Mouse (Mus musculus) liver, embryonic 14.5 days (tissue): ENCODE data around the gene Cdc20b. TPM values are rescaled to one million over a fixed set of nuclear protein-coding genes. Genes with fewer than 3 reads are reported as not detected.

ENCODE experiments used
- ATAC-seq: fragments of 200-750 bp; cut with Nextera tagmentation; 2 replicates; pipeline ENCODE4 v1.8.0; 2017; ENCODE audit warnings: moderate number of reproducible peaks, mild to moderate bottlenecking, moderate library complexity; ENCODE audit not compliant: insufficient read depth
- DNase-seq, 3 experiments: peaks; one replicate each; pipeline ENCODE4 v3.0.0-alpha.2; 2012 to 2013; ENCODE audit warnings: low read depth in 3 of 3, low spot score in 3 of 3
- H3K27ac ChIP-seq: fragments of 300-500 bp; sonication (generic); 2 replicates; pipeline ENCODE4 v1.5.1; 2014; ENCODE audit warnings: moderate library complexity, mild to moderate bottlenecking, control low read depth, inconsistent platforms
- H3K27me3 ChIP-seq: fragments of 300-500 bp; sonication (generic); 2 replicates; pipeline ENCODE4 v1.6.1; 2014; ENCODE audit warnings: mild to moderate bottlenecking, low read length, moderate library complexity; ENCODE audit not compliant: control insufficient read depth, insufficient read depth
- H3K36me3 ChIP-seq: fragments of 300-500 bp; sonication (generic); replicated peaks from 2 replicates; pipeline ENCODE4 v1.6.1; 2014; ENCODE audit warnings: low read depth; ENCODE audit not compliant: control insufficient read depth, insufficient read depth
- H3K4me1 ChIP-seq, 2 experiments: fragments of 200-500 bp in 1 of 2; fragments of 300-500 bp in 1 of 2; sonication (generic) in 1 of 2; replicated peaks; 2 replicates each; pipeline ENCODE4 v1.6.1; 2012 to 2014; ENCODE audit warnings: antibody characterized with exemption in 1 of 2, inconsistent platforms in 1 of 2, low read length in 1 of 2; ENCODE audit not compliant: control insufficient read depth in 2 of 2, insufficient read depth in 2 of 2
- H3K4me2 ChIP-seq: fragments of 300-500 bp; sonication (generic); 2 replicates; pipeline ENCODE4 v1.6.1; 2014; ENCODE audit warnings: low read depth, mild to moderate bottlenecking, control low read depth, moderate library complexity
- H3K4me3 ChIP-seq, 2 experiments: fragments of 200-500 bp in 1 of 2; fragments of 300-500 bp in 1 of 2; sonication (generic) in 1 of 2; 2 replicates each; pipeline ENCODE4 v1.5.1; 2012 to 2014; ENCODE audit warnings: low read depth in 2 of 2, low read length in 2 of 2, mild to moderate bottlenecking in 2 of 2, control low read depth in 1 of 2, inconsistent platforms in 1 of 2, moderate library complexity in 1 of 2; ENCODE audit not compliant: insufficient read depth in 1 of 2
- H3K9ac ChIP-seq: fragments of 300-500 bp; sonication (generic); replicated peaks from 2 replicates; pipeline ENCODE4 v1.6.1; 2014; ENCODE audit warnings: mild to moderate bottlenecking, control low read depth, moderate library complexity
- H3K9me3 ChIP-seq: fragments of 300-500 bp; sonication (generic); 2 replicates; pipeline ENCODE4 v1.6.1; 2016; ENCODE audit warnings: low read length, mixed read lengths; ENCODE audit not compliant: control insufficient read depth
- CTCF ChIP-seq: IDR thresholded peaks from 2 replicates; pipeline ENCODE4 v1.5.1; 2016; ENCODE audit warnings: antibody characterized with exemption, low read depth, control low read depth
- EP300 ChIP-seq: IDR thresholded peaks from 2 replicates; pipeline ENCODE4 v1.6.1; 2016; ENCODE audit warnings: antibody characterized with exemption, low read depth
- WGBS: fragments of 180-500 bp; shearing (Covaris S2); extraction: QIAGEN DNeasy Blood & Tissue Kit; methylation state at CpG from one replicate; pipeline ENCODE4 v1.1.7; 2014; ENCODE audit not compliant: insufficient replicate concordance; 5-methylcytosine and 5-hydroxymethylcytosine counted together
- polyA plus RNA-seq, 2 experiments: library from polyadenylated mRNA; depleted of rRNA in 1 of 2; stranded (reverse) in 1 of 2; unstranded in 1 of 2; fragments of >200 nt; fragmentation: Nextera tagmentation in 1 of 2; extraction: Ambion mirVana in 1 of 2; gene quantifications; 2 replicates each; pipeline versions ENCODE4 v1.2.1 to v1.2.3; 2012 to 2014

Cdc20b gene
- polyA plus RNA-seq, 2 experiments: 0.02 TPM; not detected in 1

DNA sequence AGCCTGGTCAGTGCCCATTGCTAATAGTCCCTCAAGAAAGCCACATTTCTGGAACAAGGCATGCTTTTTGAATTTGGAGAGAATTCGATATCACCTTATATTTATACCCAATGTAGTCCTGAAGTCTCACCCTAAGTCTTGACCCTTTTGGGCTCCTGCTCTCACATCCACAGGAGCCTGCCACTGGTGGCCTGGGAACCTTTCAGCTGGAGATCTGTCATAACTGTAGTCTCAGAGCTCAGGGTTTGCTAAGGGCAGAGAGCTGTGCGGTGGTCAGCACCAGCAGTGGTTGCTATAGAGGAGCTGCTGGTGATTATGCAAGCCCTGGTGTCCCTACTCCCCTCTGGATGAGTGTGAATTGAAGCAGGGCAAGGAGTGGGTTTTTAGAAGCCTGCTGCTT is 63.5 kb downstream of the Cdc20b start:
- Histone ChIP-seq H3K4me3 (no peak overlapping the region), H3K9ac (no peak overlapping the region), H3K27ac (no peak overlapping the region), H3K9me3 (no peaks in the 10 kb centered on the region), H3K27me3 (no peaks in the 10 kb centered on the region), H3K4me1 (no peaks in the 10 kb centered on the region), H3K4me2 (no peak overlapping the region), H3K36me3 (no peaks in the 10 kb centered on the region)
- ATAC-seq: no peak
- TF ChIP-seq EP300 (no peak), CTCF (no peak)
- 60% methylated on average over 2 of the region's 2 CpGs for WGBS
- no peak for DNase-seq

DNA sequence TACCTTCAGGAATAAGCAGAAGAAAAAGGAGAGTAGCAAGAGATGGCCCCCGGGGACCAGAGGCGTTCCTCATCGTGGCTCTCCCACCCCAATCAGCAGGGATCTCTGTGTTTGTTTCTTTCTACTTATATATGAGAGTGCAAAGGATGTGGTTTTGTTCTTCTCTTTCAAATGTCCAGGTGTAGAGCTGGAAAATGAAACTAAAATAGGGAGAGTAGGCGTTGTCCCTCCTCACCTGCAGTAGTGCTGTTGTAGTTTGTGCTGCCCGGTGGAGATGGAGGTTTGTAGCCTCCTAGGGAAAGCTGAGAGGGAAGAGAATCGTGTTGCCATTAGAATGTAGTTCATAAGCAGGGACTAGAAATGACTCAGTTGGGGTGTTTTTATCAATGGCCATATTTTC is 66.0 kb downstream of the Cdc20b start, which contains the start of gene Gzma:
TSS of gene Gzma (minus strand) at position 103 of the 400 bp plus-strand sequence.
- no peak within 1 kb of the TSS for H3K4me3 ChIP-seq
- WGBS: 54% methylated on average over 6 of the region's 6 CpGs

DNA sequence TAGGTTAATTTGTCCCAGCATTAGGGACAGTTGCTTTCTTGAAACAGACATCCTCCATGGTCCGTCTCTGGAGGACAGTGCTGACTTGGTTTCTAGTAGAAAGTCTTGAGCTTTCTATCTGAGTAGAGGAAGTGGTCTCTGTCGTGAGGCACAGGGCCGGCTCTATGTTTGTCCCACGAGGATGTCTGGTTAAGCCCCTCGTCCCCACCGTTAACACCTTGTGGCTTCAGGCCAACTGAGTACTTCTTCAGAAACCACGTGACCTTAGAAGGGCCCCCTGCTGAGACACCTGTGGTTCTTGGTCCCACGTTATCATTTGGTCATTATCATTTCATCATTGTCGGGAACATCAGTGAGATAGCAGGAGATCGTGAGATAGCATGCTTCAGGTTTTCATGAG is 66.9 kb downstream of the Cdc20b start:
- WGBS: 31% methylated on average over 10 of the region's 10 CpGs
- no peak overlapping the region for H3K9ac ChIP-seq
- ATAC-seq: no peak
- DNase-seq: no peak
- H3K36me3 ChIP-seq: no peaks in the 10 kb centered on the region
- no peaks in the 10 kb centered on the region for H3K4me1 ChIP-seq
- no peak overlapping the region for H3K4me3 ChIP-seq
- no peaks in the 10 kb centered on the region for H3K9me3 ChIP-seq
- TF ChIP-seq CTCF (no peak), EP300 (no peak)
- no peak overlapping the region for H3K27ac ChIP-seq
- H3K27me3 ChIP-seq: no peaks in the 10 kb centered on the region
- no peak overlapping the region for H3K4me2 ChIP-seq

More for the DNA sequence above, 66.0 kb downstream of the Cdc20b start, which contains the start of gene Gzma:
- Histone ChIP-seq H3K27me3 (no peaks in the 10 kb centered on the region), H3K9ac (no peak within 1 kb of the TSS), H3K9me3 (no peaks in the 10 kb centered on the region), H3K4me2 (no peak within 1 kb of the TSS), H3K36me3 (no peaks in the 10 kb centered on the region), H3K27ac (no peak within 1 kb of the TSS), H3K4me1 (no peaks in the 10 kb centered on the region)
- ATAC-seq (no peak), DNase-seq (no peak)
- TF ChIP-seq EP300 (no peak), CTCF (no peak)

DNA sequence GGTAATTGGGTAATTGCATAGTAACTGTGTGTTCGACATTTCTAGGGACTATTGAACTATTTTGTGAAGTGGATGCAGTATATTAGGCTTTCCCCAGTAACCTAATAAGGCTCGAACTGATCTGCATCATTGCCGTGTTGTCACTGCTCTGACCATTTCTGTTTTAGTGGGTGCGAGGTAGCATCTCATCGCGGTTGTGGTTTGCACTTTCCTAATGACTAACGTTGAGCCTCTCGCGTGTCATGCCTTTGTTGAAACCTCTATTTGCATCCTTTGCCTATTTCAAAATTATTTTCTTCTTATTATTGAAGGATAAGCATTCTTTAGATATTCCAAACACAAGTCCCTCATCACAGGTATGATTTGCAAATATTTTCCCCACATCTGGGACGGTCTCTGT is 69.8 kb downstream of the Cdc20b start:
- H3K9me3 ChIP-seq: no peaks in the 10 kb centered on the region
- no peak overlapping the region for H3K4me2 ChIP-seq
- H3K27ac ChIP-seq: no peak overlapping the region
- WGBS: 68% methylated on average over 10 of the region's 10 CpGs
- TF ChIP-seq CTCF (no peak), EP300 (no peak)
- no peaks in the 10 kb centered on the region for H3K4me1 ChIP-seq
- H3K36me3 ChIP-seq: no peaks in the 10 kb centered on the region
- DNase-seq (no peak), ATAC-seq (no peak)
- no peak overlapping the region for H3K4me3 ChIP-seq
- H3K27me3 ChIP-seq: no peaks in the 10 kb centered on the region
- no peak overlapping the region for H3K9ac ChIP-seq

DNA sequence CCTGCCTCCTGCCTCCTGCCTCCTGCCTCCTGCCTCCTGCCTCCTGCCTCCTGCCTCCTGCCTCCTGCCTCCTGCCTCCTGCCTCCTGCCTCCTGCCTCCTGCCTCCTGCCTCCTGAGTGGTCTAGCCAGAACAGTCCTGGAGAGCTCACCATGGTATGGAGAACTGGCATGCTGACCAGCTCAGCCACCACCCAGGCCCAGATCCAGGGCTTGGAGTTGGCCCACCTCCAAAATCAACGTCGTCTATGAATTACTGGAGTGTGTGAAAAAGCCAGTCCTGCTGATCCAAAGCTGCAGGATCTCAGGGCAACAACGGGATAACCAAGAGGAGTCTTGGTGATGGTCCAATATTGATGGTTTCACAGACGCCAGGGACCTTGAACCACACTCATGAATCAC is 84.1 kb downstream of the Cdc20b start:
- no peaks in the 10 kb centered on the region for H3K4me1 ChIP-seq
- DNase-seq: no peak
- TF ChIP-seq EP300 (no peak), CTCF (no peak)
- no peak overlapping the region for H3K4me3 ChIP-seq
- no peak overlapping the region for H3K27ac ChIP-seq
- H3K27me3 ChIP-seq: no peaks in the 10 kb centered on the region
- no peak for ATAC-seq
- 57% methylated on average over 4 of the region's 4 CpGs for WGBS
- H3K36me3 ChIP-seq: no peaks in the 10 kb centered on the region
- no peaks in the 10 kb centered on the region for H3K9me3 ChIP-seq
- no peak overlapping the region for H3K9ac ChIP-seq
- no peak overlapping the region for H3K4me2 ChIP-seq
